Mouse (Mus musculus) c-Kit-positive CD71-positive TER-119-positive erythroid progenitor cells, embryonic 14.5 days (primary cell): Measurements from ENCODE around the gene D630003M21Rik.

Experiments
- DNase-seq: peaks from one replicate; pipeline ENCODE4 v3.0.0-alpha.2; 2013; ENCODE audit warnings: low spot score

Gene D630003M21Rik

DNA sequence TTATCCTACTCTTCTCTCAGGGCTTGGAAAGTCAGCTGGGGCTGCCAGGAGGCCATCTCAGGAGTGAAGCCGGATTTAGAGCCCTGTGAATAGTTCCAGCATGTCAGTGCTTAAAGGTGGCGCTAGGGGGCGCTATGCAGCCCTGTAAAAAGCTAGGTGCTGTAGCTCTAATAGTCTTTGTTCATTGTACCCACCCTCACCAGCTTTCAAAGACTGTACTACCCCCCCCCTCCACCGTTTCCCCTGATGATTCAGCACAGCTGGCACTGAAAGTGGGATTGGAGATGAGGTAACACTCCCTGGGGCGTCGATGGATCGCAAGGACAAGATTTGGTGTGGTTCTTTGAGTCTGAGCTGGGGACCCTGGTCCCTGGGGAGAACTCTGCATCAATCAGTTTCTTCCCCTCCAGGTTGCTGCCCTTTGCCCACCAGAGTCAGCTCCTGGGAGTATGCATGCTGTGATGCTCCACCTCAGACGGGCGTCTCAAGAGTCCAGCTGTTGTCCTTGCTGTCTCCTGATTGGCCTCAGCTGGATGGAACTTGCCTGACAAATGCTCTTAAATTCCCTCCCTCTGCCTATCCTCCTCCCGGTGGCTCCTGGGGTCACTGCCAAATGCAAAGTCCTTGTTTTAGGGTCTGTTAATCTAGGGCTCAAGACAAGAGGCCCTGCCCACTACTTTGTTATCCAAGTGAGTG is 33.9 kb downstream of the D630003M21Rik start:
- peak; percentile 58 for DNase-seq

DNA sequence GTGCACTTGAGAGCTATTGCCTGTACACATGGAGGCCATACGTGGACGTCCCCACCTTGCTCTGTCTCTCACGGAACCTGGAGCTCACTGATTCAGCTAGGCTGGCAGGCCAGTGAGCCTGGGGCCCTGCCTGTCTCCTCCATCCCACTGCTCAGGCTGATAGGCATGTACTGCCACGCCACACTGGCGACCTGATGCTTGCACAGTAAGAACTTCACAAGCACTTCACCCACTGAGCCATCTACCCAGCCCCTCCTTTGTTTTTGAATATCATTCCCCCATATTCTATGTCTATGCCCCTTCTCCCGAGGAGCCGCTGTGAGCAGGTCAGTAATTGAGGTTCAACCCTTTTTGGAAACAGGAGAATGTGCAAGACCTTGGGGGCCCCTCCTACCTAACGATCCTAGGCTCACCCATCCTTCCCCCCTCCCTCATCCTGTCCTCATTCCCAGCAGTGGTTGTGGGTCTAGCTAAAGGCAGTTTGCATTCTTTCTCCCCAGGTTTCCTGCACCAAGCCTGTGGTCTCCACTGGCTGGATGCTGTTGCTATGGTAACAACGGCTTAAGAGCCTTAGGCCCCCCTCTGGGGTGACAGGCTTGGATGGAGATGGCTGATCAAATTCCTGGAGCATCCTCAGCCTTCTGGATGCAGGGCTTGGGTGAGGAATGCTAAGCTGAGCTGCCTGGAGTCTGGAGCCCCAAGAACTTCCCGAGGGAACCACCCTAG is 35.2 kb downstream of the D630003M21Rik start:
- DNase-seq = no peak

DNA sequence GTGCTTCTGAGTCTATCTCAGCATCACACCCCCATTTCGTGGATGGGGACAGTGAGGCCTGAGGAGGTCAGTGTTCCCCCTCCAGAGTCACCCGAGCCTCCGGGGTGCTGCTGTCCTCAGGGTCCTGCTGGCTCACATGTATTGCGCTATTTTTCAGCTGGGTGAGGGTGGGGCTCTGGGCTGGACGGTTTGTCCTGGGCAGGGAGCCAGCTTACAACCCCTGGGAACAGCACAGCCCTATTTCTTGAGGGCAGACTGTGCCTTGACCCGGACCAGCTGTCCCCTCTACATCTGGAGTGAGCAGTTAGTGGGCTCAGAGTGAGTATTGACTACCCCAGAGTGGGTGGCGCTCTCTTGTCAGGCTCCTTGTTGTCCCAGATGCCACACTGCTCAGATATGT is 37.9 kb downstream of the D630003M21Rik start:
- no peak for DNase-seq

DNA sequence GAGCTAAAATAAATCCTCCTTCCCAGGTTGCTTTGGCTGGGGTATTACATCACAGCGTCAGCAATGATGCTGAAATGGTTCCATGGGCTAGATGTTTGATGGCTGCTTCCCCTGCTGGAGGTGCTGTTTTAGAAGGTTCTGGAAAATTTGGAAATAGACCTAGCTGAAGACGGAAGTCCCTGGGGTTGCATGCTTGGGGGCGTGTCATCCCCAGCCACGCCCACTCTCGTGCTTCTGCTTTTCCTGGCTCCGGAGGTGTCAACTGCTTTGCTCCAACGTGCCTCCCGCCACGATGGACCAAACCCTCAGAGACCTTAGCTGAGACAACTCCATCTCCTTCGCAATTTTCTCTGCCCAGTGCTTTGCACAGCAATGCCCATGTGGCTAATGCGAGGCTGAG is 39.6 kb downstream of the D630003M21Rik start:
- no peak for DNase-seq

DNA sequence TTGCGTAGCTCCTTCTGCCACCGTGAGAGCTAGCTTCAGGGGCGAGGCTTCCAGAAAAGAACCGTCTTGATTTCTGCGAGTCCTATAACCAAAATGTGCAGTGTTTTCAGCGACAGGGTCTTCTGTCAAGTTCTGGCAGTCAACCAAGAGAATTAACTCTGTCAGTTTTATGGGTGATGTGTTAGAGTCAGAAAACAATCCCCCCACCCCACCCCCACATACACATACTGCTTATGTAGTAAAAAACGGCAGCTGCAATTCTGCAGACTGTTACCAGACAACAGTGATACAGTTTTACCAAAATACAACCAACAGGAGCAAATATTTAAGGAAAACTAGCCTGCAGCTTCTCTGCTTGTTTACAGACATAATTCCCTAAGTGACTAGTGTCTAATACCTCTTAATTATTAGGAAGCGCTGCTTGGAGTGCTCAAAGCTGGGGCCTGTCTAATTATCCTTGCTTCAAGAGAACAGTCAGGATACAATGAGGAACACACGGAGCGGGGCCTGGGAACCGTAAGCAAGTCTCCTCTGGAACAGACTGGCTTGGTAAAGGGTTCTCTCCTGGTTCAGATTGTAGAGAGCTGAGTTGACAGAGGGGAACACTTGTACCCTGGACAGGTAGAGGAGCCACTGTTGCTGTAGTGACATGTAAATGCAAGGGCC is 42.7 kb downstream of the D630003M21Rik start:
- no peak for DNase-seq

DNA sequence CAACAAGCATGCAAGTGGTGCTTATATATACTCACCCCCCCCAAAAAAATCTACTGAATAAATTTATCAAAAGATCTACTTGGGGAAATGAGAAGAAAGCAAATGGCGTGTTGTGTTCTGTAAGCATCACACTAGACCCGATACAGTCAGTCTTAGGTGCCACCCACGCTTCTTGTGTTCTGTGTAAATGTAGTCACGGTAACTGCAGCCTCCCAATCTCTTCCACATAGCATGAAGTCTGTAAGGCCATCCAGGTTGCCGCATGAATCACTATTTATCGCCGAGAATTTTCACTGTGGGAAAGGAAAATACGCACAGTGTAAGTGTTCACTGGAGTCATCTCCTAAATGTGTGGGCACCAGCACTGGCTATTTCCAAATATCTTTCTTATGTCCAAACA is 45.8 kb downstream of the D630003M21Rik start:
- DNase-seq = no peak

DNA sequence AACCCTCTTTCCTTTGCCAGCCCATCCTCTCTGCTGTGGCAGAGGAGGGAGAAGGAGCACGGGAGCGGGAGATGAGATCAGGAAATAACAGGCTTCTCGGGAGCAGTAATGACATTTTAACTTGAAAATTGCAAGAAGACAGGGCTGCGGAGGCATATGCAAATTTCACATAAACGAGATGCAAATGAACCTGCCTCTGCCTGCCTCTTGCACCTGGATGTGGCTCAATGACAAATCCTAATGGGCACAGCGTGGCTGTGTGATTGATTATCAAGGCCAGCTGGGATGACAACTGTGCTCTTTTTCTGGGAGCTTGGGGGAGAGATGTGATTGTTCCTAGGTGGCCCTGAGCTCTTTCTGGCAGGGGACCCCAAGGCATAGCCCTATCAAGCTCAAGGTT is 47.1 kb downstream of the D630003M21Rik start:
- no peak for DNase-seq

DNA sequence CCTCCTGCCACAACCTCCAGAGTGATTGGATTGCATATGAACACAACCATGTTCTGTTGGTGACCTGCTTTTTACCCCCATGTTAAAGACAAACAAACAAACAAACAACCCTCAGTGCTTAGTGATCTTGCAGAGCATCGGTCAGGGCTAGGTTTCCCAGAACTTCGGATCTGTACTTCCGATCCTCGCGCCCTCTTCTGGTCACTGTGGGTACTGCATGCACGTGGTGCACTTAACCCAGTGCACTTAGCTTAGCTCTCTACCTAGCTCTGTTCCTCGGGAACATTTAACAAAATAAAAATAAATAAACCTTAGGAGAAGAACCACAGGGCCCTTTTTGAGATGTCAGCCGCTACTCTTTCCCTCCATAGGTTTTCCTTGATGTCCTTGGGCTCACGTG is 48.2 kb downstream of the D630003M21Rik start:
- peak; percentile 63 for DNase-seq

DNA sequence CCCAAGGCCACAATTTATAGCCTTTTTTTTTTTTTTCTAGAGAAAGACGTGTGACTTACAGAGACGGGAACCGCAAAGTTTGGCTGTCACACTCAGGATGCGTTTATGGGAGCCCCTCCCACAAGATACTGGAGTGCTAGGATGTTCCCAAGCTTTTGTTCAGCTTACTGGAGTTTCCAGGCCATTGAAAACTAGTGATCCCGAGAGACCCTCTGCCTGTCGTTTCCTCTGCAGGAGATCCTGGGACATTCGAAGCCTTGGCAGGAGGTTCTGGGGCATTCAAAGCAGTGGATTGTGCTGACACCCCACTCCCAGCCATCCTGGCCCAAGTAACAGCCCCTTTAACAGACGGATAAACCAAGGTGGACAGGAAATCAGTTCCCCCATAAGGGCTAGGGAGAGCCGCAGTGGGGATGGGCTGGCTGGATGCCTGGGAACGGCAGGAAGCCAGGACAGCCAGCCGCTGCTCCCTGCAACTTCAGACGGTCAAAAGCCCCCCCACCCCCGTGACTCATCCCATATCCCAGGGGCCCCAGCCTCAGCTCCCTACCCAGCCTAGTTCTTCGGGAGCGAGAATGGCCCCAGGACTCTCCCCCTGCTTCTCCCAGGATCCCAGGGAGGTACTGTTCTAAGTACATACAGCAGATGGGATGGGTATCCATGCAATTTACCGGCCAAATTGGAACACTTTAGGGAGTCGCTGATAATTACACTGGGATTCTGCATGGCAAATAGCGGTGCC is 49.5 kb downstream of the D630003M21Rik start:
- no peak for DNase-seq

DNA sequence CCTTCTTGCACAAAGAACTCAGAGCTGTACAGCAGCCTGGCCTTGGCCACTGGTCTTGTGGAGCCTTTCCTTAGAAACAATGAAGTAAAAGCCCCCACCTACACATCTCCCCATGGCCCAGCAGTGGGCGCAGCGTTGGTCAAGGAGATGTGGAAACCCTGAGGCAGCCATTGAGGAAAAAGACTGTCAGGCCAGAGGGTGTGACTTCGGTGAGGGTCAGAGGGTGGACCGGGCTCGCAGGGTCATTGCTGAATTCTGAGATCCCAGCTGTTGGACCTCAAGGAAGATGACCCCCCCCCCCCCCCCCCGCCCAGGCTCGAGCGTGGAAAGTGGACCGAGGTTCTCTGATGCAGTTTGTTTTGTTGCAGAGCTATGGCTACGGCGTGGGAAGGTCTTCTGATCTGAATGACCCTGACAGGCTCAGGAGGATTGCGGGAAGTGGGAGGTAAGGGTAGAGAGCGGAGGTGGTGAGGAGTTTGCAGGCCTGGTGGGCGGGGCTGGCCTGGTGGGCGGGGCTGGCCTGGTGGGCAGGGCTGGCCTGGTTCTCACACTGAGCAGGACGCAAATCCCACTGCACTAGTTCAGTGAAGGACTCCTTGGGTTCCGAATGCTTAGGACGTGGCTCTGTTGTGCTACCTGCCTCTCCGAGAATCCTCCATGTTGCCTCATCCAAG is 50.2 kb downstream of the D630003M21Rik start:
- peak; percentile 51 for DNase-seq

DNA sequence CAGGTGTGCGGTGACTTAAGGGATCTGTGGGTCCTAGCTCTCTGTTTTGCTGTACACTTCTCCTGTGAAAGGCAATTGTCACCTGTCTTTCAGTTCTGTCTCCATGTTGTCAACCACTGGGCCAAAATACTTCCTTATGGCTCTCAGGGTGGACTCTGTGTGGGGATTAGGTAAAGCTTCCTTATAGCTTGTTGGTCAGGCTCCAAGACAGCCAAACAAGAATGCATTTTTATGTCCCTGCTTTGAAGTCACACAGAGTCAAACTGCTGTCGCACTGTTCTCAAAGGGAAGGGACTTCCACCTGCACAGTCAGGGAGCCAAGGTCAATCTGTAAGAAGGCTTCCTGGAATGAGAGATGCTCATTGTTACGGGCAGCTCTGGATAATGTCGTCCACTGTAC is 50.9 kb downstream of the D630003M21Rik start:
- no peak for DNase-seq

DNA sequence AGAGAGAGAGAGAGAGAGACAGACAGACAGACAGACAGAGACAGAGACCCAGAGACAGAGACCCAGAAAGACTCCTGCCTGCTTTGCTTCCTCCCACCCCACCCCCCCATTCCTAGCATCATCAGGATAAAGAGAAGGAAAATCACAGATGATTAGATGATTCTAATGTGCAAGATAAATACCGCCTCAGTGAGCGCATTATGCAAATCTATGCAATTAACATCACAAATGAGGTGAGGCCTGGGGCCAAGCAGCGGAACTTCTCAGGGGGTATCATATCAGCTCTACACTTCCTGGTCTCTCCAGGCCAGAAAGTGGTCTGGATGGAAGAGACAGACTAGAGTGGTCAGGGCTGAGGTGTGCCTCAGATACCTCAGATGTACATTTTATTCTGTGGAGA is 51.4 kb downstream of the D630003M21Rik start:
- DNase-seq = no peak

DNA sequence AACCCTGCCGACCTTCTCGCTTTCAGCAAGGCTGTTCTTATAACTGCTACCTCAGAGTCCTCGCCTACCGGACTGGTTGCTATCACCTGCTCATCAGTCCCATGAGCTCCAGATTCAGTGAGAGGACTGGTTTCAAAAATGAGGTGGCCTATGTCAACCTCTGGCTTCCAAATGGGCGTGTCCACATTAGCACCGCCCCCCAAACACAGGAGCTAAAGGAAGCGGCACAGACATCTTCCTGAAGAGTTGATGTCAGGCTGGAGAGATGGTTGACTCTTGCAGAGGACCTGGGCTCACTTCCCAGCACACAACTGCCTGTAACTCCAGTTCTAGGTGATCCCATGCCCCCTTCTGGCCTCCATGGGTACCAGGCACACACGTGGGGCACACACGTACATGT is 52.3 kb downstream of the D630003M21Rik start:
- DNase-seq = no peak

DNA sequence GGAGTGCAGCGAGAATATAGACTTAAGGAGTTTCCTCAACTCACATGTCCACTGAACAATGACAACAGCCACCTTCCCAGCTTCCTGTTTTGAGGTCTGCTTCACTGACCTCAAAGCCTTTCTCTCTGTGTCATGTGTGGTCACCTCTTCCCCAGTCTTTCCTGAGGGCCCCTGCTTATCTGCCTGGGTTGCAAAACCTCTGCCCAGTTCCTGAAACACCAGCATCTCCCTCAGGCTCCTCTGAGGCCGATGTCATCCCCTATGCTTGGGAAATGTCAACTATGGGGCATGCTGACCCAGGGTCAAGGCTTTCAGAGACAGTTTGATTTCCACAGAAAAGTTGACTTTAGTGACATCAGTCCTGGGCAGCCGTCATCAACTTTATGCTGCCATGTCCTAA is 53.6 kb downstream of the D630003M21Rik start:
- DNase-seq = no peak

DNA sequence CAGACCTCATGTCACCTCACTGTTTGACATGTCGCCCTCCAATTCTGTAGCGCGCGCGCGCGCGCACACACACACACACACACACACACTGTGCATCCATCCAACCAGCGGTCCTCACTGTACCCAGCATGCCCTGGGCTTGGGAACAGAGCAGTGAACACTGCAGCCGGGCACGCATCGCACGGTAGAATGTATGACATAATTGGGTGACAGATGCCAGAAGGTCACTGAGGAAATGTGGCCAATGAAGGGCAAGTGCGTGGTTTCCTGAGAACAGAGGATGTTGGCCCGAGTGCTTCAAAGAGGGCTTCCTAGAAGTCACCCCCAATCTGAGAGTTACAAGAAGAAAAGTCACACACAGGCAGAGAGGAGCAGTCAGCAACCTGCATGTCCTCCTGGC is 54.1 kb downstream of the D630003M21Rik start:
- DNase-seq = no peak

DNA sequence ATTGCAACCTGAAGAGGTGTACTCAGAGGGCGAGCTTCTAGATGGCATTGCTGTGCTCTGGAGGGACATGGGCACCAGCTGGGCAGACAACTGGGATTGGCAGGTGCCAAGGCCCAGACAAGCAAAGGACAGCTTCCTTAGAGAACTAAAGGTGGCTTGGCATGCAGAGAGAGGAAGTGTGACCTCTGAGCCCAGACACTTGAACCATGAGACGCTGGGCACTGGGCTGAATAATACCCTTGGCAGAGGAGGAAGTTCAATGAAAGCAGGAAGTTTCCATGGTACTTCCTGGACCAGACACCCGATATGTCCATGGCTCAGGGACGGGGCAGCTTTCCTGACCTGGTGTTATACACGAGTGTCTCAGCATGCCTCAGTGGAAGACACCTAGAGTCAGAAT is 54.6 kb downstream of the D630003M21Rik start:
- no peak for DNase-seq

DNA sequence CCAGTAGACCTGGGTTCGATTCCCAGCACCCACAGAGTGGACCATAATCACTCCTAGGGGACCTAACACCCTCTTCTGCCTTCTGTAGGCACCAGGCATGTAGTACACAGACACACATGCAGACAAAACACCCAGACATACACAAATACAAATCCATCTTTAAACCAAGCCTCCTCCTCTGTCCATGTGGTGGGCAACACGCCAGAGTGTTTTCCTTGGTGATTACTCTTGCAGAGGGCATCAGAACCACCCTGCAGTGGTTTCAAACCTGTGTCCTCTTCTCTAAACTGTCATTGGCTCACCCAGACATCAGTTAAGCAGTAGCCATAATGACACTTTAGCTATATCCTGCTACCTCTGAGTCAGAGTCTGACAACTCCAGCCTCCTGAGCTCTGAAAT is 58.6 kb downstream of the D630003M21Rik start:
- no peak for DNase-seq

DNA sequence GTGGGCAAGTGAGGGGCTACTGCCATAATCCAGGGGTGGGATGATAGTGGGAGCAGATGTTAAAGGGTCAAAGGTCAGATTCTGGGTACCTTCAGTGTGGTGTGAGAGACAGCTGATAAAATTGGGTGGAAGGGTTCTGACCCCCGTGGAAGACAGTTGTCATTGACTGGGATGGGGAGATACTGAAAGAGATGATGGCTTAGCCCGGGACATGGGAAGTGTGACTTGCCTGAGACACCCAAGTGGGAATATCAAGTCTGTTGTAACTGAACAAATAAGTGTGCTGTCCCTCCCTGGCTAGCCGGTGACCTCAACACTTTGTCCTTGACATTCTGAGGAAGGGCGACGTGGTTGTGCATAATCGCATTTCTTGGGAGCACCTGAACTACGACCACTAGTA is 59.3 kb downstream of the D630003M21Rik start:
- DNase-seq = no peak

DNA sequence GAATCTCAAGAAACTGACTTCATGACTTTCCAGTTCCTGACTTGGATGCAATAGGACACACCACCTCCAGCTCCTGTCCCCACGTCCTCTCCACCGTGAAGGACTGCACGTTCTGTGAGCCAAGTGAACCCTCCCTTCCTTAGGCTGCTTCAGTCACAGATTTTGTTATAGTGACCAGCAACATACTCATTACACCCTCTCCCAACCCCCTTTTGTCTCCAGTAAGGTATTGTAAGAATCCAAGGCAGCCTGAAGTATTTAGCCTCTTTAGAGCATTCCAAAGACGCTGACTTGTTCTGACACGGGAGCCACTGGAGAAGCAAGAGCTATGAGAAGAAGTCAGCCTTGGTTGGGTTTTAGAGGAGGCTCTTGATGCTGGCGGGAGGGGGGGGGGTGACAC is 59.7 kb downstream of the D630003M21Rik start:
- DNase-seq = no peak

DNA sequence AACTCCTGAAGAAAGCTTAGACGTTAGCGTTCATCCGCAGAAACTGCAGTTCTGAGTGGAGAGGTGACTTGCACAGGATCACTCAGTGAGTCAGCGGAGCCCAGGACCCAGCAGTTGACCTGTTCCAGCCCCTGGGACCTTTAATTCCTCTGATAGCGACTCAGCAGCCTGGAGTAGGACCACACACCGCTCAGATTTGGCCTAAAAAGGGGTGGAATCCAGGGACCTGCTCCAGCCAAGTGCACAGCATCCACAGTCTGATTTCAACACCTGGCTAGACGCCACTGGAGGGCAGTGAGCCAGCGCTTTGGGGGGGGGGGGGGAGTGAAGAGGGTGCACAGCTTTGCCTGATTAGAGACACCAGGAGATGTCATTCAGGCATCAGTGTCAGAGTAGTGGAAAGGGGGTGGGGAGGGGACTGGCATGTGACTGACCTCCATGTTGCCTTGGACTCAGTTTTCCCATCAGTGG is 60.2 kb downstream of the D630003M21Rik start:
- no peak for DNase-seq

DNA sequence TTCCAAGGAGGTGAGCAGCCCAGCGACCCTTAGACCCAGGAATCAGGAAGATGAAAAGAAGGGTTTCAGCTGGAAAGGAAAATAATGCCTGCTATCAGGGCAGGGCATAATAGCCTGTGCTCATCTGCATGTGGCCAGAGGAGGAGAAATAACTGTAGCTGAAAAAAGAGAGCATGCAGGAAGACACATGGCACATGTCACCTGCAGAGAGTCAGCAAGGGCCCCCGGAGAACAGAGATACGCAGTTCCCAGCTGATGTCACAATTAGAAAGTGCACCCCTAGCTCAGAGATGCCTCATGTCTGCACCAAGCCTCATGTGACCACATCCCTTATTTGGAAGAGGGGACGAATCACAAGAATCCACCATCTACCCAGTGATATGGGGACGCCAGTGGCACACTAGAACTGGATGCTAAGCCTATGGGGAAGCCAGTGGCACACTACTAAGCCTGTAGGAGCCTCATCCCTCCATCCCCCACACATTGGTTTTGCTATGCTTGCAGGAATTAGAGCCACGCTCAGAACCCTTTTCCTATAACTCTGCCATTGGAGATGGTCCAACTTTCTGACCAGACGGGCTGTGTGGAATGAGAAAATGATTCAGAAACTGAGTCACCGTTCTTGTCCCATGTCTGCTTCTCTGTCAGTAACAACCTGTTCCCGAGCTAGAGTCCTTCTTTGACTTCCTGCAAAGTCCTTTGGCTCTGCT is 61.4 kb downstream of the D630003M21Rik start:
- no peak for DNase-seq
